Mouse (Mus musculus) CH12.LX (cell line): Measurements from ENCODE around the gene Mospd3.

Source experiments
- CTCF ChIP-seq, 2 experiments: IDR thresholded peaks in 1 of 2; conservative IDR thresholded peaks in 1 of 2; 2 replicates each; pipeline ENCODE4 v1.5.1; 2011 to 2012; ENCODE audit warnings: low read depth in 2 of 2, low read length in 2 of 2, improper control_type of control experiment in 1 of 2, inconsistent platforms in 1 of 2, mild to moderate bottlenecking in 1 of 2, moderate library complexity in 1 of 2
- E2F4 ChIP-seq: IDR thresholded peaks from 2 replicates; pipeline ENCODE4 v1.6.1; 2011; ENCODE audit warnings: low read depth, low read length, improper control_type of control experiment; ENCODE audit not compliant: insufficient replicate concordance
- ELF1 ChIP-seq: IDR thresholded peaks from 2 replicates; pipeline ENCODE4 v1.6.1; 2014; ENCODE audit warnings: low read depth, mild to moderate bottlenecking, inconsistent platforms, low read length, improper control_type of control experiment
- EP300 ChIP-seq: IDR thresholded peaks from 2 replicates; pipeline ENCODE4 v1.6.1; 2011; ENCODE audit warnings: low read length, improper control_type of control experiment
- ETS1 ChIP-seq: conservative IDR thresholded peaks from 2 replicates; pipeline ENCODE4 v1.6.1; 2012; ENCODE audit warnings: low read depth, mild to moderate bottlenecking, inconsistent platforms, low read length, improper control_type of control experiment, moderate library complexity
- MAX ChIP-seq: IDR thresholded peaks from 2 replicates; pipeline ENCODE4 v1.6.1; 2011; ENCODE audit warnings: low read length, improper control_type of control experiment
- MXI1 ChIP-seq: IDR thresholded peaks from 2 replicates; pipeline ENCODE4 v1.6.1; 2011; ENCODE audit warnings: mild to moderate bottlenecking, low read depth, low read length, improper control_type of control experiment
- NRF1 ChIP-seq: IDR thresholded peaks from 2 replicates; pipeline ENCODE4 v1.6.1; 2014; ENCODE audit warnings: low read depth, mild to moderate bottlenecking, inconsistent platforms, low read length, improper control_type of control experiment, moderate library complexity
- PAX5 ChIP-seq: IDR thresholded peaks from 2 replicates; pipeline ENCODE4 v1.6.1; 2012; ENCODE audit warnings: low read length, inconsistent platforms, mixed read lengths
- POLR2A ChIP-seq: IDR thresholded peaks from 2 replicates; pipeline ENCODE4 v1.6.1; 2011; ENCODE audit warnings: low read depth, mild to moderate bottlenecking, improper control_type of control experiment, low read length
- TBP ChIP-seq: conservative IDR thresholded peaks from 2 replicates; pipeline ENCODE4 v1.6.1; 2011; ENCODE audit warnings: low read depth, low read length, improper control_type of control experiment
- USF2 ChIP-seq: conservative IDR thresholded peaks from 2 replicates; pipeline ENCODE4 v1.6.1; 2011; ENCODE audit warnings: low read depth, low read length, improper control_type of control experiment
- ZNF384 ChIP-seq: IDR thresholded peaks from 2 replicates; pipeline ENCODE4 v1.6.1; 2012; ENCODE audit warnings: low read depth, low read length, improper control_type of control experiment, inconsistent platforms

DNA sequence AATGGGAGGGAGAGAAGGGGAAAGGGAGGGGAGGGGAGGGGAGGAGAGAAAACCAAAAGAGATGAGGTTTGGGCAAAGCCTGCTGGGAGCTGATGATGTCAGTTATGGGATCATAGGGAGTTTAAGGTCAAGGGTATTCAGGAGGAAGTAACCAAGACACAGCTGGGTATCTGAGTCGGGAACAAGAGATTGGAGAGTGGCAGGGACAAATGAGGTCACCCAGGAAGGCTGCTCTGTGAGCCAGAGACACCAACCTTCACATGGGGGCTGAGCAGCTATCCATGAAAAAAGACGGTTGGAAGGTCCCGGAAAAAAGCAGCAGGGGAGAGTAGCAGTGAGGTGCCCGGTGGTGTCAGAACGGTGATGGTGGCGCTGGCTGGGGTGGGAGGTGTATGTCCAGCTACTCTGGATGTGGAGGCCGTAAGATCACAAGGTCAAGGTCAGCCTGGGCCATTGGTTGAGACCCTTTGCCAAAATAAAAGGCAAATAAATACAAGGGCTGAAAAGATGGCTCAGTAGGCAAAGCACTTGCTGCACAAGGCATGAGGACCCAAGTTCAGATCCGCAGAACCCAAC lies 32.5 kb downstream of the Mospd3 start:
- TF ChIP-seq CTCF (conservative IDR thresholded peaks at IDR 0.05 in 1 of 2, IDR thresholded peaks at IDR 0.05 in 1 of 2; ENCODE audit: low read depth in 2 of 2, low read length in 2 of 2) (no peak), POLR2A (no peak), ELF1 (no peak), EP300 (no peak), ZNF384 (no peak), ETS1 (no peak), MAX (no peak), USF2 (no peak), MXI1 (no peak), E2F4 (no peak), NRF1 (no peak), TBP (no peak), PAX5 (no peak)
